Mouse (Mus musculus) G1E (cell line): Measurements from ENCODE around the gene Isy1.
"Not testable (repeated sequence)": the region's sequence is repeated elsewhere in the genome, so short reads cannot be mapped to it uniquely, and the experiment has no call there.

Experiments used
- CTCF ChIP-seq: IDR thresholded peaks from 2 replicates; pipeline ENCODE4 v1.5.1; 2012; ENCODE audit warnings: low read depth, low read length, inconsistent platforms, mixed read lengths
- GATA1 ChIP-seq: IDR thresholded peaks from 2 replicates; pipeline ENCODE4 v1.6.1; 2012; ENCODE audit warnings: borderline replicate concordance, low read length, inconsistent platforms, mixed read lengths
- POLR2AphosphoS5 ChIP-seq: IDR thresholded peaks from 2 replicates; pipeline ENCODE4 v1.6.1; 2012; ENCODE audit warnings: low read depth, low read length, inconsistent platforms; ENCODE audit not compliant: insufficient replicate concordance
- TAL1 ChIP-seq: conservative IDR thresholded peaks from 2 replicates; pipeline ENCODE4 v1.6.1; 2012; ENCODE audit warnings: low read depth, low read length, inconsistent platforms, mixed read lengths

DNA sequence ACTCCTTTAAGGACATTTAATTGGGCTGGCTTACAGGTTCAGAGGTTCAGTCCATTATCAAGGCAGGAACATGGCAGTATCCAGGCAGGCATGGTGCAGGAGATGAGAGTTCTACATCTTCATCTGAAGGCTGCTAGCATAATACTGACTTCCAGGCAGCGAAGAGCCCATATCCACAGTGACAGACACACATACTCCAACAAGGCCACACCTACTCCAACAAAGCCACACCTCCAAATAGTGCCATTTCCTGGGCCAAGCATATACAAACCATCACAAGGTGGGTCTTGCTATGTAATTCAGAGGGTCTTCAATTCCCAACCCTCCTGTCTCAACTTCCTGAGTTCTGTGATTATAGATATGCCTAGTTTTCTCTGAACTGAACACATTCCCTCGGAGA lies 74.3 kb downstream of the Isy1 start:
- not testable (repeated sequence) for TF ChIP-seq CTCF, TAL1, POLR2AphosphoS5, GATA1
